Mouse (Mus musculus): ENCODE results near the gene Ubxn4. TPM values are rescaled to one million over a fixed set of nuclear protein-coding genes. Genes with fewer than 3 reads are reported as not detected.
"Not testable (repeated sequence)": the region's sequence is repeated elsewhere in the genome, so short reads cannot be mapped to it uniquely, and the experiment has no call there.

Gene Ubxn4
- polyA plus RNA-seq, 1 experiment from 2014 or later, result 96.4 TPM

GRCm38 (mm10) chr1:128309043-128309442, 65.3 kb downstream of the Ubxn4 start:
- no peak for DNase-seq (ENCODE audit: low spot score)

- DNase-seq (ENCODE audit: low spot score), result no peak
These were observed 70.9 kb downstream of the Ubxn4 start for GRCm38 (mm10) chr1:128314665-128315064.

- not testable (repeated sequence) for DNase-seq (ENCODE audit: low spot score)
These were observed 75.5 kb downstream of the Ubxn4 start for GRCm38 (mm10) chr1:128319266-128319665.

- DNase-seq (ENCODE audit: low spot score), result no peak
These were observed 79.4 kb downstream of the Ubxn4 start for GRCm38 (mm10) chr1:128323026-128323643.

- DNase-seq (ENCODE audit: low spot score), result no peak
These were observed 81.0 kb downstream of the Ubxn4 start for GRCm38 (mm10) chr1:128324776-128325175.

GRCm38 (mm10) chr1:128327165-128327564, 83.4 kb downstream of the Ubxn4 start:
- no peak for DNase-seq (ENCODE audit: low spot score)

- DNase-seq (ENCODE audit: low spot score), result no peak
These were observed 84.5 kb downstream of the Ubxn4 start, which contains the start of gene Lct for GRCm38 (mm10) chr1:128328218-128328617. TSS of gene Lct (minus strand) at chr1:128328318.

MicroRNA genes within 50 kb of the gene (microRNA counts, 519-probe panel; counts per million panel counts)
- microRNA mmu-miR-128, result 6,079 counts per million, percentile 89 among the panel's probes with 10 or more counts

Small RNAs within 50 kb of the gene (microRNA-seq; reads per million reads assigned to microRNA genes)
- 16,881 reads per million, percentile 95 among the genes with 10 or more reads in this experiment for gene Mir128-1 (ENCODE audit: borderline number of aligned reads)

Other genes starting within 250 kb of the Ubxn4 start
- gene Zranb3, start 140.9 kb upstream of the Ubxn4 start, polyA plus RNA-seq (2015; fragmentation: Nextera tagmentation; extraction: Ambion mirVana), result 4.6 and 4.9 TPM in 2 replicates
- 67.0 and 79.4 TPM in 2 replicates for gene R3hdm1, start 140.7 kb upstream of the Ubxn4 start, polyA plus RNA-seq (2015; fragmentation: Nextera tagmentation; extraction: Ambion mirVana)
- gene Lct, start 84.4 kb downstream of the Ubxn4 start, polyA plus RNA-seq (2015; fragmentation: Nextera tagmentation; extraction: Ambion mirVana), result 0.03 and 0.16 TPM in 2 replicates
- gene Mcm6, start 115.7 kb downstream of the Ubxn4 start, polyA plus RNA-seq (2015; fragmentation: Nextera tagmentation; extraction: Ambion mirVana), result 278 and 299 TPM in 2 replicates
- gene Dars, start 173.4 kb downstream of the Ubxn4 start, polyA plus RNA-seq (2015; fragmentation: Nextera tagmentation; extraction: Ambion mirVana), result 220 and 243 TPM in 2 replicates

Measured in thymus, postnatal 0 days (tissue).